Mouse (Mus musculus) liver, embryonic 15.5 days (tissue): ENCODE data around the gene Serpina1b. TPM values are rescaled to one million over a fixed set of nuclear protein-coding genes. Genes with fewer than 3 reads are reported as not detected.
A peak's percentile ranks its signal among the peaks of the same experiment; 100 is the strongest.
"Not testable (repeated sequence)": the region's sequence is repeated elsewhere in the genome, so short reads cannot be mapped to it uniquely, and the experiment has no call there.

Experiments used
- ATAC-seq: fragments of 200-750 bp; cut with Nextera tagmentation; 2 replicates; pipeline ENCODE4 v1.8.0; 2017; ENCODE audit warnings: moderate number of reproducible peaks, mild to moderate bottlenecking, moderate library complexity; ENCODE audit not compliant: insufficient read depth
- H3K27ac ChIP-seq: fragments of 300-500 bp; sonication (generic); replicated peaks from 2 replicates; pipeline ENCODE4 v1.5.1; 2015; ENCODE audit warnings: mild to moderate bottlenecking, inconsistent platforms
- H3K27me3 ChIP-seq: fragments of 300-500 bp; sonication (generic); 2 replicates; pipeline ENCODE4 v1.6.1; 2015; ENCODE audit warnings: mild to moderate bottlenecking, inconsistent platforms
- H3K36me3 ChIP-seq: fragments of 300-500 bp; sonication (generic); replicated peaks from 2 replicates; pipeline ENCODE4 v1.6.1; 2015; ENCODE audit warnings: moderate library complexity, mild to moderate bottlenecking, inconsistent platforms
- H3K4me1 ChIP-seq: fragments of 300-500 bp; sonication (generic); replicated peaks from 2 replicates; pipeline ENCODE4 v1.6.1; 2015; ENCODE audit warnings: inconsistent platforms
- H3K4me2 ChIP-seq: fragments of 300-500 bp; sonication (generic); 2 replicates; pipeline ENCODE4 v1.6.1; 2015; ENCODE audit warnings: moderate library complexity, mild to moderate bottlenecking, inconsistent platforms
- H3K4me3 ChIP-seq: fragments of 300-500 bp; sonication (generic); replicated peaks from 2 replicates; pipeline ENCODE4 v1.5.1; 2015; ENCODE audit warnings: mild to moderate bottlenecking, inconsistent platforms
- H3K9ac ChIP-seq: fragments of 300-500 bp; sonication (generic); 2 replicates; pipeline ENCODE4 v1.6.1; 2015; ENCODE audit warnings: moderate library complexity, mild to moderate bottlenecking, inconsistent platforms
- H3K9me3 ChIP-seq: fragments of 300-500 bp; sonication (generic); replicated peaks from 2 replicates; pipeline ENCODE4 v1.6.1; 2016; ENCODE audit warnings: inconsistent platforms
- WGBS: fragments of 180-500 bp; shearing (Covaris S2); methylation state at CpG from one replicate; pipeline ENCODE4 v1.1.7; 2015; ENCODE audit warnings: mixed read lengths; ENCODE audit not compliant: insufficient replicate concordance; 5-methylcytosine and 5-hydroxymethylcytosine counted together
- polyA plus RNA-seq: library from polyadenylated mRNA; unstranded; fragments of >200 nt; fragmentation: Nextera tagmentation; extraction: Ambion mirVana; gene quantifications from 2 replicates; pipeline ENCODE4 v1.2.1, GENCODE M21; 2015

The Serpina1b gene
- polyA plus RNA-seq, 1 experiment from 2014 or later = 949 TPM

DNA sequence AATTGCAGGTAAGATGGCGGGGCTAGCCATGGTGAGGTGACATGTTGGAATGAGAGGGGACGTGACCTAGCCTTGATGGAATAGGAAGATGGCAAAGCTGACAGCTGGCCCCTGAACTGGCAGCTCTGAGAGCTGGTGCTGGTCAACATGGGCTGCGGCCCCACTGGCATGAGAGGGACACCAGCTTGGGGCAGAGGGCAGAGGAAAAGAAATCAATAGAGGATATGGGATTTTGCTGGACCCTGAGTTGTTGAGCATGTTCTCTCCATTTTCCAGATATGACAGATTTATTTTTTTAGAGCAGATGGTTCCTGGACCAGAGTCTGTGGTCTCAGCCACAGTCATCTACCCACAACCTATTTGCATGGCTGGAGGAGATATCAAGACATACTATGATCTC lies 67.1 kb downstream of the Serpina1b start:
- H3K36me3 ChIP-seq, H3K27me3 ChIP-seq, H3K4me2 ChIP-seq, H3K4me3 ChIP-seq, H3K9ac ChIP-seq, H3K27ac ChIP-seq, H3K4me1 ChIP-seq, ATAC-seq, H3K9me3 ChIP-seq: not testable (repeated sequence)
- WGBS = 52% methylated on average over 3 of the region's 3 CpGs

DNA sequence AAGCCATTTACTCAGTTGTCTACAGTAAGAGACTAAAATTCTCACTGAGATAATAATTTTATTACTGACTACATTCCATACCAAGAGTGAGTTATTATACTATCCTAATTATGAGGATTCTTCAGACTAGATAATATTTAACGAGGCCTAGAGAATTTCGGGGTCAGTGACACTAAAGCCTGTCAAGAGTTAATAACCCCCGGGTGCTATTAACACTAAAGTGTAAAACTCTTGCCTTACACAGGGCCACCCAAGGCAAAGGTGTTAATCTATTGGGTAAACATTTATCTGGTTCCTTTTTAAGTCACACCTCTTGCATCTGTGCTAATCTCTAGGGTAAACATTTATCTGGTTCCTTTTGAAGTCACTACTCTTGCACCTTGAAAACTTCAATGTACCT lies 69.9 kb downstream of the Serpina1b start:
- not testable (repeated sequence) for H3K27me3 ChIP-seq, H3K36me3 ChIP-seq, H3K9ac ChIP-seq, H3K9me3 ChIP-seq, H3K4me3 ChIP-seq, H3K4me1 ChIP-seq, H3K27ac ChIP-seq, ATAC-seq, H3K4me2 ChIP-seq
- 59% methylated on average over 3 of the region's 3 CpGs for WGBS

GRCm38 (mm10) chr12:103745957-103746356 lies 84.2 kb downstream of the Serpina1b start:
- 58% methylated on average over 5 of the region's 5 CpGs for WGBS

GRCm38 (mm10) chr12:103737791-103738580 lies 92.2 kb downstream of the Serpina1b start:
- H3K27ac ChIP-seq = peak overlapping the region; percentile 41; the same call in 1 of the 2 replicates
- H3K4me2 ChIP-seq = peak overlapping the region; percentile 10; the same call in 1 of the 2 replicates
- ATAC-seq = peak; percentile 80
- peak overlapping the region; percentile 43 for H3K4me3 ChIP-seq
- H3K9me3 ChIP-seq, H3K27me3 ChIP-seq, H3K4me1 ChIP-seq, H3K9ac ChIP-seq, H3K36me3 ChIP-seq: not testable (repeated sequence)
- 62% methylated on average over 6 of the region's 6 CpGs for WGBS

More at GRCm38 (mm10) chr12:103745957-103746356, 84.2 kb downstream of the Serpina1b start:
- not testable (repeated sequence) for H3K27ac ChIP-seq, H3K9me3 ChIP-seq, ATAC-seq, H3K4me2 ChIP-seq, H3K27me3 ChIP-seq, H3K9ac ChIP-seq, H3K4me3 ChIP-seq, H3K4me1 ChIP-seq, H3K36me3 ChIP-seq

- not testable (repeated sequence) for H3K27me3 ChIP-seq, H3K9ac ChIP-seq, H3K36me3 ChIP-seq, ATAC-seq, H3K4me1 ChIP-seq, H3K27ac ChIP-seq, H3K9me3 ChIP-seq
- 45% methylated on average over 4 of the region's 4 CpGs for WGBS
- Histone ChIP-seq H3K4me2 (peak overlapping the region; percentile 41), H3K4me3 (peak overlapping the region; percentile 14; the same call in 1 of the 2 replicates)
These were observed 94.6 kb downstream of the Serpina1b start for GRCm38 (mm10) chr12:103735566-103735965.

DNA sequence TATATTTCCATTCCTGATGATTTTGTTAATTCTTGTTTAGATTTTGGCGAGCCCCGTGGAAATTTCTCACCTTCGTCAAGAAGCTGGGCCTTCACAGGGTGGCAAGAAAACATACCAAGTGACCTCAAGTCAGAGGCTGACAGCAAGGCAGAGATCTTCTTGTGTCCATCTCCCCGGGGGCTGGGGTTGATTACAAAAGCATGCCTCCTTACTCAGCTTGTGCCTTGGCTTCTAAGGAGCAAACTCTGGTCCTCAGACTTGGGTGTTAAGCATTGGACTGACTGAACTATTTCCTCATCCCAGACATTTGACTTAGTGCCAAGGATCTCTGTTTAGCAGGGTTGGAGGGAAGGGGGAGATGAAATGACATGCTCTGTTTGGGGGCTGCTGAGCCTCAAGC lies 95.1 kb downstream of the Serpina1b start:
- Histone ChIP-seq H3K4me2 (peak overlapping the region; percentile 41), H3K4me3 (peak overlapping the region; percentile 14; the same call in 1 of the 2 replicates)
- not testable (repeated sequence) for H3K36me3 ChIP-seq, H3K4me1 ChIP-seq, H3K27ac ChIP-seq, H3K9ac ChIP-seq, H3K27me3 ChIP-seq, H3K9me3 ChIP-seq, ATAC-seq
- 53% methylated on average over 4 of the region's 4 CpGs for WGBS

- Histone ChIP-seq H3K27ac (no peak overlapping the region), H3K9ac (no peak overlapping the region), H3K4me3 (no peak overlapping the region), H3K36me3 (no peaks in the 10 kb centered on the region), H3K9me3 (peaks cover 4% of the 10 kb centered on the region; the same call in 1 of the 2 replicates), H3K4me1 (peaks cover 11% of the 10 kb centered on the region), H3K27me3 (no peaks in the 10 kb centered on the region), H3K4me2 (no peak overlapping the region)
- 55% methylated on average over 3 of the region's 3 CpGs for WGBS
- no peak for ATAC-seq
These were observed 118.6 kb downstream of the Serpina1b start for GRCm38 (mm10) chr12:103711537-103711936.

DNA sequence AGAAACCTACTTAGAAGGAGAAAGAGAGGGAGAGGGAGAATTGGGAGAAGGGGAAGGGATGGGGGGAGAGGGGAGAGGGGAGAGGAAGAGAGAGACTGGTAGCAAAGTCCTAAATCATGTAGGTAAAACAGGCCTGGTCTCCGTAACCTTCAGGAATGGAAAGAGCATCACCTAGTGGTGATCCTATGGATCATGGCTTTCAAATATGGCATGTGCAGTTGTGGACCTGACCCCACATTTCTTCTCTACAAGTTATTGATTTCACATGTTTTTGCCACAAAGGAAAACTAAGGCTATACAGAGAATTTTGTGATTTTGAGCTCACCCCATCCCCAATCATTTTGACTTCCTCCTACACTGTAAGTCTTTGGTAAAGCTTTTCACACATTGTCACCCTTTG lies 119.8 kb downstream of the Serpina1b start:
- Histone ChIP-seq H3K27ac (no peak overlapping the region), H3K27me3 (no peaks in the 10 kb centered on the region), H3K9ac (no peak overlapping the region), H3K9me3 (peaks cover 4% of the 10 kb centered on the region; the same call in 1 of the 2 replicates), H3K4me2 (no peak overlapping the region), H3K4me1 (peaks cover 11% of the 10 kb centered on the region), H3K4me3 (no peak overlapping the region), H3K36me3 (no peaks in the 10 kb centered on the region)
- no peak for ATAC-seq
- WGBS = 48% methylated on average over 1 of the region's 1 CpGs

DNA sequence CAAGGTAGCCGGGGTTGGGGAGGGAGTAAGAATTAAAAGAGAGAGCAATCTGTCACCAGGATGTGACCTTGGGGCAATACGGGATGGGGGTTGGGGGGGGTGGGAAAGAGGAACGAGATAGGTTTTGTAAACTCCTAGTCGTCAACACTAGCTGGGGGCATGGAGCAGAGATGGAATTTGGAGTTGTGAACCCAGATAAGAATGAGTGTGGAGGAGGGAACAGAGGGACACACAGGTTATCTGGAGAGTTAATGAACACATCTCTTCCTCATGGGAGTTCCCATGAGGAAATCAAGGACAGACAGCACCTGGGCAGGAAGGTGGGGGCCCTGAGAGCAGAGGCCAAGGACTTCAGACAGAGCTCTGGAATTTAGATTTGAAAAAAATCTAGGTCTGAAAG lies 124.1 kb downstream of the Serpina1b start:
- ATAC-seq = peak; percentile 80
- H3K9ac ChIP-seq = no peak overlapping the region
- peaks cover 5% of the 10 kb centered on the region; the same call in 1 of the 2 replicates for H3K9me3 ChIP-seq
- H3K27ac ChIP-seq = peak overlapping the region; percentile 69
- H3K4me2 ChIP-seq = no peak overlapping the region
- peaks cover 16% of the 10 kb centered on the region for H3K4me1 ChIP-seq
- H3K36me3 ChIP-seq = no peaks in the 10 kb centered on the region
- 39% methylated on average over 4 of the region's 4 CpGs for WGBS
- no peaks in the 10 kb centered on the region for H3K27me3 ChIP-seq
- H3K4me3 ChIP-seq = no peak overlapping the region

DNA sequence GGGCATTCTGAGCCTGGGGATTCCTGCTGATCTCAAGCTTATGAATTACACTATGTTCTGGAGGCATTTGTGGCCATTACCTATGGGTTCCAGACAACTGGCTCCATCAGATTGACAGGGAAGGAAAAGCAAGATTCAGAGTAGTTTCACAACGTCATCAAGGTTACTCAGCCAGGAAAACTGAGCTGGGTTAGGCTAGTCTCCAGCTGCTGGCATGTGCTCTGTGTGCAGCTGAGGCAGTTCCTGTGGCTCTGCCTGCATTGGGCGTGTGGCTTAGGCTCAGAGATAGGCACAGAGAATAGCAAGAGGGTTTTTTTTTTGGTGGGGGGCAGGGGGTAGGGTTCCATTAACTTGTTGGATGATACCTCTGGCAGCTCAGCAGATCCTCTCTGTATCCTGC lies 124.6 kb downstream of the Serpina1b start:
- 33% methylated on average over 2 of the region's 2 CpGs for WGBS
- Histone ChIP-seq H3K4me2 (no peak overlapping the region), H3K4me1 (peaks cover 16% of the 10 kb centered on the region), H3K27me3 (no peaks in the 10 kb centered on the region), H3K4me3 (no peak overlapping the region), H3K36me3 (no peaks in the 10 kb centered on the region), H3K27ac (peak overlapping the region; percentile 69), H3K9ac (no peak overlapping the region), H3K9me3 (0 out of 2 replicates have a peak, but pooled peaks cover 3% of the 10 kb centered on the region)
- no peak; the same call in 1 of the 2 replicates for ATAC-seq

- Histone ChIP-seq H3K27me3 (no peaks in the 10 kb centered on the region), H3K4me1 (peaks cover 5% of the 10 kb centered on the region; the same call in 1 of the 2 replicates), H3K27ac (no peak overlapping the region), H3K9me3 (0 out of 2 replicates have a peak, but pooled peaks cover 3% of the 10 kb centered on the region), H3K36me3 (no peaks in the 10 kb centered on the region), H3K9ac (no peak overlapping the region), H3K4me3 (no peak overlapping the region), H3K4me2 (no peak overlapping the region)
- no peak for ATAC-seq
- WGBS = 55% methylated on average over 4 of the region's 4 CpGs
These were observed 129.9 kb downstream of the Serpina1b start for GRCm38 (mm10) chr12:103700144-103700750.
